Mouse (Mus musculus) heart, postnatal 0 days (tissue): Measurements from ENCODE around the gene Sgms1.

Experiments
- CTCF ChIP-seq: IDR thresholded peaks from 2 replicates; pipeline ENCODE4 v1.5.1; 2016; ENCODE audit warnings: antibody characterized with exemption, control low read depth, low read depth
- EP300 ChIP-seq: IDR thresholded peaks from 2 replicates; pipeline ENCODE4 v1.6.1; 2016; ENCODE audit warnings: antibody characterized with exemption, low read depth

- TF ChIP-seq CTCF = no peak
- no peak for TF ChIP-seq EP300
These were observed 35.2 kb upstream of the Sgms1 start for GRCm38 (mm10) chr19:32424706-32425105.
